Mouse (Mus musculus): ENCODE results near the gene Med29.

Gene Med29

DNA sequence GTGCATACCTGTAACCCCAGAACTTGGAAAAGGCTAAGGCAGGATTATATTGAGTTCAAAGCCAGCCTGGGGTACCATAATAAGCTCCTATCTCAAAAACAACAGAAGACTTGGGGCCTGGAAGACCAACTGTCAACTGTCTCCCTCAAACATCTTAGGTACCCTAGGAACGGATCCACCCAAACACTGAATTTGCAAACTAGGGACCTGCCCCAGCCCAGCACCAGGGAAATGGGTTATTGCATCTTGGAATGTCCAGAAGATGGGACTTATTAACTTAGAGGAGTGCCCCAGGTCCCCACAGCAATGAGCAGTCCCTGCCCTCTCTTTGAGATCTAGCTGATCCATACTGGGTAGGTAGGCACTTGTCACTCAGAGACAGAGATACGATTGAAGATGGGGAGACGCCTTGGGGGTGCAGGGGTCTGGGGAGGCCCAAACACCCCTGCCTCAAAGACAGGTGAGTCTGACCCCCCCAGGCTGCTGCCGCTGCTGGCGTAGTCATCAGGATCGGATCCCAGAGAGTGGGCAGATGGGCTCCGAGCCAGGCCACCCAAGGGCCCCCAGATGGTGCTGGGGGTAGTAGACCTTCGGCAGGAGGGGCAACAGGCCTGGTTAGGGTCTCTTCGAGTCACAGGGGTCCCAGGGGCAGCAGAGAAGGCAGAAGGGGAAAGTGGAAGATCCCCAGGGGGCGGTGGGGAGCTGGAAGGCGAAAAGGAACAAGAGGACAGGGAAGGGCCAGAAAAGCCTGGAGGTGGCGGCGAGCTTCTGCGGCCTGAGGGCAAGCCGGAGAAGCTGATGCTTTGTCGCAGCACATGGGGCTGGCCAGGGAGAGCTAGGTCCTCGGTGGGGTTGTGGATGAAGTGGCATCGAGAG lies 15.1 kb downstream of the Med29 start:
- CTCF ChIA-PET = no interaction called here

DNA sequence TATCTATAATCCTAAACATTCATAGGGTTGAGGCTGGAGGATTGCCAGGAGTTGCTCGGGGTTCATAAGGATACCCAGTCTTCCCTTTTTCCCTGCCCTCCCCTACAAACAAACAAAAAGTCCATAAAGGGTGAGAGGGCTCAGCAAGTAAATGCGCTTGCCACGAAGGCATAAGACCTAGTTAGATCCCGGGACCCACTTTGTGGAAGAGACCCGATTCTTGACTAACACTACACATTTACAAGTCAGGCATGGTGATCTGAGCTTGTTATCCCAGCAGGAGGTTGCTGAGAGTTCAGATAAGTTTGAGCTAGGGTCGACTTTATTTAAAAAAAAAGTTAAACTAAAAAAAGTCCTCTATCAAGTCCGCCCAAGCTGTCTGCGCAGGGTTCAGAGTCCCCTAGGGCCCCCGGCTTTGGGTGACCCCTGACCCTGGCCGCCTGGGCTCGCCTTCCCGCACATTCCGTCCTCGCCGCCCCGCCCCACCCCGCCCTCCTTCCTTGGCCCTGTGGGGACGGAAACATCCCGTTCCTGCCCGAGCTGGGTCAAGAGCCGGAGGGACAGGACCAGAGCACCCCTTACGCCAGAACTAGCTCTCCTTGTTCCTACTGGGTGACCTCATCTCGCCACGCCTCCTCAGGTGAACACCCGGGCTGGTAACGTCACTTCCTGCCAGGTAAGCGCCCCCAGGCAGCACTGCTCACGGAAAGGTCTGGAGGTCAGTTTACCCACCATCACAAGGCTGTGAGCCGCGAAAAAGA lies 16.3 kb downstream of the Med29 start:
- CTCF ChIA-PET = interaction anchor here (0.6 to 1.0 kb wide), 3 partner anchors 10 to 35 kb away, joined by 3 to 8 read pairs (median 4); no protein-coding TSS in a partner anchor

GRCm38 (mm10) chr7:28375176-28375921 lies 17.2 kb downstream of the Med29 start:
- CTCF ChIA-PET = interaction anchor here (0.9 to 2.5 kb wide), 3 partner anchors 9 to 35 kb away, joined by 3 to 14 read pairs (median 4); no protein-coding TSS in a partner anchor

DNA sequence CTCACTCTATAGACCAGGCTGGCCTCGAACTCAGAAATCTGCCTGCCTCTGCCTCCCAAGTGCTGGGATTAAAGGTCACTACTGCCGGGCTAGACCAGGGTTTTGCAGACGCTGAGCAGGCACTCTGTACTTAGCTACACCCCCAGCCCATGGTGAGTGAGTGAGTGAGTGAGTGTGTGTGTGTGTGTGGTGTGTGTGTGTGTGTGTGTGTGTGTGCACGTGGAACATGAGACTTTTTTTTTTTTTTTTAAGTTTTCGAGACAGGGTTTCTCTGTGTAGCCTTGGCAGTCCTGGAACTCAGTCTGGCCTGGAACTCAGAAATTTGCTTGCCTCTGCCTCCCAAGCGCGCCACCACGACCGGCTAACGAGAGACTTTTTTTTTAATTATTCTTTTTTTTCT lies 17.9 kb downstream of the Med29 start:
- CTCF ChIA-PET = interaction anchor here (1.5 to 2.5 kb wide), 2 partner anchors 9 to 11 kb away, joined by 6 to 14 read pairs; no protein-coding TSS in a partner anchor

GRCm38 (mm10) chr7:28373891-28374495 lies 18.5 kb downstream of the Med29 start:
- CTCF ChIA-PET = interaction anchor here (0.6 to 2.5 kb wide), 3 partner anchors 10 to 14 kb away, joined by 4 to 14 read pairs (median 6); no protein-coding TSS in a partner anchor

DNA sequence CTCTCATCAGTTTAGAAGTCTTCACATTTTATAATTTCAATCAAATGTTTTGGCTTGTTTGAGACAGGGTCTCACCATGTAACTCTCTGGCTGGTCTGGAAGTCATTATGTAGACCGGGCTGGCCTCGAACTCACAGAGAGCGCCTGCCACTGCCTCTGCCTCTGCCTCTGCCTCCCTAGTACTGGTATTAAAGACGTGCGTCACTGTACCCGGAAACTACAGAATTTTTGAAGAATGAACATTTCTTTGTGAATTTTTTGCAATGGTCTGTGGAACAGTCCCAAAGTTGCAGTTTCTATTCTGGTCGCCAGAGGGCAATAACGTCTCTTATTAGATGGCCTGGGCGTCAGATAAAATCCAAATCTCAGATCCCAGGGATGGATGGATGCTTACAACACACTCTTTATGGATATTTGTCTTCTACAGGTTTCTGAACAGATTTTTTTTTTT lies 19.4 kb downstream of the Med29 start:
- CTCF ChIA-PET = interaction anchor here (0.6 to 2.5 kb wide), 3 partner anchors 11 to 422 kb away, joined by 4 to 14 read pairs (median 6); no protein-coding TSS in a partner anchor

- CTCF ChIA-PET = interaction anchor here (0.6 kb wide), 2 partner anchors 192 to 423 kb away, joined by 4 read pairs; no protein-coding TSS in a partner anchor
These were observed 20.0 kb downstream of the Med29 start, which contains the start of gene Plekhg2 for GRCm38 (mm10) chr7:28372251-28373108. Gene Plekhg2 (minus strand): TSS chr7:28372599.

GRCm38 (mm10) chr7:28371514-28371989 lies 21.0 kb downstream of the Med29 start:
- CTCF ChIA-PET = interaction anchor here (0.6 kb wide), 1 partner anchor 19 kb away, joined by 7 read pairs; no protein-coding TSS in a partner anchor

DNA sequence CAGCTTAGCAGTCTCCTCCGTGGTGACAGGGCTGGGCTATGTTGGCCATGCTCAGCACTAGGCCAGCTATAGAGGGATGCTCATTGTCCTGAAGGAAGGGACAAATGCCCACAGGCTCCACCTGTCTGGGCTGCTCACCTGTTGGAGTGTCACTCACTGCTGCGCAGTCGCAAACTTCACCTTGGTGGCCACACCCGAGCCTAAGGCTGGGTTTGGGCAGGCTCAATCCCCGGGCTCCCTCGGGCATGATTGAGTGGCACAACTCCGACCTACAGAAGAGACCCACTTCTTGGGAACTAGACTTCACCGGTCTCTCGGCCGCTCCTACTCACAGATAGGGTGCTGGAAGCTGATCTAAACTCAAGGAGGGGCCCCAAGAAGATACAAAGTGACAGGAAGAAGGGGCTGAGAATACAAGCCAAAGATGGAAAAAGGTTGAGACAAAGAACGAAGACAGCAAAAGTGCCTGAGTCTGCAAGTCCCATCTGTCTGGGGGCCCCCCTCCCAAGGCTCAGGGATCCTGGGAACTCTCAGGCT lies 21.5 kb downstream of the Med29 start:
- CTCF ChIA-PET = interaction anchor here (0.6 kb wide), 1 partner anchor 18 kb away, joined by 7 read pairs; no protein-coding TSS in a partner anchor

DNA sequence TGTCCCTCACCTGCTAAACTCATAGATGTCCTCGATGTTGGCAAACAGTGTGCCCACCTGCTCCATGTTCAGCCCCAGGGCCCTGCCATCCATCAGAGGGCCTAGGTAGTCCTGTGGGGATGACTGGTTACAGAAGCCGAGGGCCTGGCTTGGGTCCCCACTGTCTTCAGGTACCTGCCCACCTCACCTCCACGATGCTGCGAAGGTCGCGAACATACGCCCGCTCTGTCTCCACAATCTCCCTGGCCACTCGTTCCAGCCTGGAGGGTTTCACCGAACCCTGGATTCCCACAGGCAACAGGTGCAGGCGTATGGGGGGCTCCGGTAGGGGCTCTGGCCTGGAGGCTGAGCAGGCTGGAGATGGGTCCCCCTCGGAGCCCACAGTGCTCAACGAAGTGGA lies 22.5 kb downstream of the Med29 start:
- CTCF ChIA-PET = no interaction called here

DNA sequence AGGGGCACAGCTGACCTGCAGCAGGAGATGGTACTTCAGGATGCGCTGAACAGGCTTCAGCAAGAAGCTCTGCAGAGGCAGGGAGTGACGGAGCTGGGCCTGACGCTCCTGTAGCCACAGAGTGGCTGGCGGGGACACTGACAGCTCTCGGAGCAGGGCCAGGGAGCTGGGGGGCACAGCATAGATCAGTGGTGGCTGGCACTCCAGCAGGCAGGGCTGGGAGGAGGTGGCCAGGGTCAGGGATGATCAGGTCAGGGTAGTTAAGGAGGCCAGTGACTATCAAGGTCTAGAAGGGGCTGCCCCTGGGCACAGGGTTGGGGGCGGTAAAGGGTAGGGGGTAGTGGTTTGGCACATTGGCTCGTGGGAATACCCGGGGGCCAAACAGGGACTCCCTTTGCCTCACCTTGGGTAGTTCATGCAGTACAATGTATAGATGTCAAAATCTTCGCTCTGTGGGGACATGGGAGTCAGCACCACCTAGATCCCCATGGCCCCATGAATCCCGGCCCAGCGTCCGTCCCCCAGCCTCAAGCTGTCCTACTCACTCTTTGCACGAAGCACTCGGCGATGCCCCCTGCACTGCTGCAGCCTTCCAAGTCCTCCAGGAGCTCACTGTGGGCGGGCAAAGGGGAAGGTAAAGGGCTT lies 24.1 kb downstream of the Med29 start:
- CTCF ChIA-PET = interaction anchor here (1.0 kb wide), 1 partner anchor 18 kb away, joined by 4 read pairs; no protein-coding TSS in a partner anchor

GRCm38 (mm10) chr7:28367663-28368275 lies 24.7 kb downstream of the Med29 start:
- CTCF ChIA-PET = interaction anchor here (1.0 kb wide), 1 partner anchor 18 kb away, joined by 4 read pairs; no protein-coding TSS in a partner anchor

DNA sequence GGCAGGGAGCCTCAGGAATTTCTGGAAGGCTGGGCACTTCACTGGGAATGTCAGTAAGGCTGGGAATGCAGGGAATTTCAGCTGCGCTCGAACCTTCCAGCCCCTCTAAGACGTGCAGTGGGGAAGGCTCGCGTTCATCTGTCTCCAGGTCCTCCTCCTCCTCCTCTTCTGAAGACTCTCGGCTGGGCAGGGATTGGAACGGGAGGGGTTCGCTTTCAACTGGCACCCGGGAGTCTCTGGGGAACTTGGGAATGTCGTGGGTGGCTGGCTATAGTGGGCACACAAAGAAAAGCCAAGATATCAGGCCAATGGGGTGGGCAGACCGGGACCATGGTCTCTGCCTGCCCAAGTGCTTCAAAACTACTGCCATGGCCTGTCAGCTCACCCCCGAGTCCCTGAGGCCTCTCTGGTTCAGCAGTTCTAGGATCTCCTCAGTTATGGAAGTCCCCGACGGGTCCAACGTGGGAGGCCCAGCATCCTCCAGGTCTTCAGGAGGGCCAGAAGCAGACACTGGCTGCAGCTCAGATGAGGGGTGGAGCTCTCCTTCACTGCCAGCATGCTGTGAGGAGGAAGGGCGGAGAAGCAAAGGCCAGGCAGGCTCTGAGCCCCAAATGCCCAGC lies 30.0 kb downstream of the Med29 start:
- CTCF ChIA-PET = no interaction called here

GRCm38 (mm10) chr7:28361647-28362341 lies 30.7 kb downstream of the Med29 start:
- CTCF ChIA-PET = no interaction called here

- CTCF ChIA-PET = no interaction called here
These were observed 32.2 kb downstream of the Med29 start for GRCm38 (mm10) chr7:28360291-28360690.

DNA sequence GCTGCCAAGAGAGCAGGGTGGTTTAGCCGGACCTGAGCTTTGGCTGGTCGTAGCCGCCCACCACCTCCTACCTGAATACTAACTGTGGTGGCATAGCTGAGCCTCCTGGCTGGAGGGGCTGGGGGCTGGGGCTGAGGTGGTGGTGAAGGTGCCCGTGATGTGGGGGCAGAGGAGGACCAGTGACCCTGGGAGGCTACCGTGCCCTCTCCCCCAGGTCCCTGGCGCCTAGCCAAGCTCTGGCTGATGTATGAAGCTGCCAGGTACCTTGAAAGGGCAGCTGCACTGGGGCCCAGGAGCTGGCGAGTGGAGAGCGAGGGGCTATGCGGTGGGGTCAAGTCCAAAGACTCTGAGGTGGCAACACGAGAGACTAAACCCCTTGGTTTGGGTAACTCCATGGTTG lies 32.7 kb downstream of the Med29 start:
- CTCF ChIA-PET = no interaction called here

DNA sequence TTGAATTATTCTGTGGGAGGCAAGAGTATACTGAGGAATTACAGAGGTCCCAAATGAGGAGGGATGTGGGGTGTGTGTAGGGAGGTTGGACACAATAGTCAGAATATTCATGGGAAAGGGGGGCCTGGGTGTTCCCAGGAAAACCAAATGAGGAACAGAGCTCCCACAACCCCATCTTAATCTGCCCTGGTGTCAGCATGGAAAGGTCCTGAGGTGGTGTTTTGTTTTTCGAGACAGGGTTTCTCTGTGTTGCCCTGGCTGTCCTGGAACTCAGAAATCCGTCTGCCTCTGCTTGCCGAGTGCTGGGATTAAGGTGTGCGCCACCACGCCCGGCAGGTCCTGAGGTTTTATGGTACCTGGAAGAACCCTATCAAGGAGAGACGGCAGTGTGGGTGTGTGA lies 34.1 kb downstream of the Med29 start:
- CTCF ChIA-PET = no interaction called here
